Mouse (Mus musculus): ENCODE measurements around the gene Thtpa.

DNA sequence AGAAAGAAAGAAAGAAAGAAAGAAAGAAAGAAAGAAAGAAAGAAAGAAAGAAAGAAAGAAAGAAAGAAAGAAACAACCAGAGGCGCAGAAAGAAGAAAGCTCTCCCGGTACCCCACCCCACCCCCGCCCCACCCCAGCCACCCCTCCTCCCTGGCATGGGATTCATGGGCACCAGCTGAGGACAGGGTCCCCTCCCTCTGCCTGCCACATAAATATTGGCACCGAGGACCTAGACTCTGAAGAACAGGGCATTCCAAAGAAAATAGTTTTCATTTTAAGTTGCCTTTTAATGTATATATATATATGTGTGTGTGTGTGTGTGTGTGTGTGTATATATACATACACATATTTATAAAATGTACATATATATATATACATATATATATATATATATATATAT lies 41.5 kb upstream of the Thtpa start:
- TF ChIP-seq CTCF (IDR thresholded peaks at IDR 0.05; ENCODE audit: borderline replicate concordance, extremely low read depth, insufficient read depth, insufficient read length) = no peak
- TF ChIP-seq POLR2A (IDR thresholded peaks at IDR 0.05; ENCODE audit: borderline replicate concordance, extremely low read depth, insufficient read depth, insufficient read length, poor library complexity, severe bottlenecking) = no peak

All from brain, embryonic 14.5 days (tissue).